Mouse (Mus musculus): ENCODE data around the gene Aox2. TPM values are rescaled to one million over a fixed set of nuclear protein-coding genes. Genes with fewer than 3 reads are reported as not detected.

Aox2 gene
- total RNA-seq, 2 experiments from 2014 or later, result 0.06 to 0.12 TPM

DNA sequence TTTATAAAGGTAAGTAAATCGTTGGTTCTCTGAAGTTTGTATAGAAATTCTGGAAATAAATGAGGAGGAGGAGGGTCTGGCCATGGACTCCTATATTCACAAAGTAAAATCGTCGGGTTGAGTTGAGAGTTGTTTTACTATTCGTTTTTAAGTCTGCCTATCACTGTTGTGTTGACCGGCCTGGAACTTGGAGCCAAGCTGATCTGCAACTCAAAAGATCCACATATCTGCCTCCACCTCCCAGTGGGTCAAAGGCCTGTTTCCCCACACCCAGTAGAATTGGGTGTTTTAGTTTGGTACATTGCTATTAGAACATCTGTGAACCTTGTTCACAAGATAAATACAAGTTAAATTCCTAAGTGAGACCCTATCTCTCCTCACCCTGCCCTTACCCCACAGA, 125.6 kb downstream of the Aox2 start:
- no peak for DNase-seq

DNA sequence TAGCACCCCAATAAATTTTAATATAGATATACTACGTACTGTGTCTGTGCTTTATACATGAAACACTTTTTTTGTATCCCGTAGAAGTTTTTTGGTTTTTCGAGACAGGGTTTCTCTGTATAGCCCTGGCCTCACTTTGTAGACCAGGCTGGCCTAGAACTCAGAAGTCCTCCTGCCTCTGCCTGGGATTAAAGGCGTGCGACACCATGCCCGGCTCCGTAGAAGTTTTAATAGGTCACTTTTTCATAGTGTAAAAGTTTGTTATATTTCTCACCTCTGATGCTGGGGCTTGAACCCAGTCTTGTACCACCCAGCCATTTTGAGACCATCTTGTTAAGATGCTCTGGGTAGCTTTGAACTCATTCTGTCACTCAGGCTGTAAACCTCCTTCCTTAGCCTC, 129.2 kb downstream of the Aox2 start:
- no peak for DNase-seq

DNA sequence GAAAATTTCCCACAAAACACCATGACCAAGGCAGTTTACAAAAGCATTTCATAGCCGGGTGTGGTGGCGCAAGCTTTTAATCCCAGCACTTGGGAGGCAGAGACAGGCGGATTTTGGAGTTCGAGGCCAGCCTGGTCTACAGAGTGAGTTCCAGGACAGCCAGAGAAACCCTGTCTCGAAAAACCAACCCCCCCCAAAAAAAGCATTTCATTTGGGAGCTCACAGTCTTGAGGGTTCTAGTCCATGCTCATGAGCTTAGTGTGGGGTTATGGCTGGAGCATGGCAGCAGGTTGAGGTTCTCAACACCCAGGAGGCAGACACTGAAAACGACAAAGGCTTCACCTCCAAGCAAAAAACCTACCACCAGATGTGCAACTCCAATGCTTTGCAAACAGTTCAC, 130.0 kb downstream of the Aox2 start:
- no peak for DNase-seq

DNA sequence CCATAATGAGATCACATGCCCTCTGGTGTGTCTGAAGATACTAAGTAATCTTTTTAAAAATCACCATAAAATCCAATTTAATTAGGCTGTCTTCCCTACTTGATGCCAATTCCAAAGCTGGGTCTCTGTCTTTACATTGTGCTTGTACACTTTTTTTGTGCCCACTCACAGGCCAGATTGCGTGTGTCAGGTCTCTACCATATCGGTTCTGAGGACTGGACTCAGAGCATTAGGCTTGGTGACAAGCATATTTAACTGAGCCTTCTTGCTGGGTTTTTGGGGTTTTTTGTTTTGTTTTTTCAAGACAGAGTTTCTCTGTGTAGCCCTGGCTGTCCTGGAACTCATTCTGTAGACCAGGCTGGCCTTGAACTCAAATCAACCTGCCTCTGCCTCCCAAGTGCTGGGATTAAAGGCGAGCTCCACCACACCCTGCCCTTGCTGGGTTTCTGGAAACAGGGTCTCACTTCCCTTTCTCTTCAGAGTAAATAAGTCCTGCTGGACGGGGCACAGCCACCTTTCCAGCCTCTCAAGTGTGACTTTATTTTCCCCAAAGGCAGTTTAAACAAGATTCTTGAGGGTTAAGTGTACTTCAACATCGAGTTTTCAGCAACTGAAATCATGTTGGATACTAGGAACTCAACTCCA, 131.5 kb downstream of the Aox2 start:
- no peak for DNase-seq

DNA sequence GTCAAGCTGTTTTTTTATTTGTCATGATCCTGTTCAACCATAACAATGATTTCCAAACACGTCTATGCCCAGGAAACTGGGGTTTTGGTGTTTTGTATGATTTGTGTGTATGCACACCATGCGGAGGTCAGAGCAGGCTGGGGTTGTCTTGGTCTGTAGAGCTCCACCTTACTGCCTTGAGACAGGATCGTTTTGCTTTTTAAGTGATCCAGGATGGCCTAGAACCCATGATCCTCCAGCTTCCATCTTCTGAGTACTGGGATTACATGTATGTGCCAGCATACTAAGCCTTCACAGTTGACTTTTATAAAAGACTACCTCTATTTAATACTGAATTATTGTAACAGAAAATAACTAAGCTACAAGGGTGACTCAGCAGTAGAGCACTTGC, 132.1 kb downstream of the Aox2 start:
- DNase-seq, result no peak

DNA sequence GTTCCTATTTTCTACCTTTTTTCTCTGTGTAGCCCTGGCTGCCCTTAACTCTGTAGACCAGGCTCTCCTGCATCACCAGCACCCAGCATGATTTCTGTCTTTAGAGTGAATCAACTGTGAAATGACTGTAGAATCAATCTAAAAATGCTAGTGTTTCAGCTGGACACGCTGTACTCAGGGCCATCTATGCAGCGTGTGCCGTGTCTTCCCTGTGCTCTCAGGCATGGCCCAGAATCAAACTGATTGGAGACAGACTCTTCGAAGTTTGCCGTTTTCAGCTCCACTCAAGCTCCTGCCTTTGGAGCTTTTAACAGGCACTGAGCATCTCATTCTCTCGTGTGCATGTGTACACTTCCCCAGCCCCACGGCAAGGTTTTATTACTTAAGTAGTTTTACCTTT, 132.7 kb downstream of the Aox2 start:
- no peak for DNase-seq

DNA sequence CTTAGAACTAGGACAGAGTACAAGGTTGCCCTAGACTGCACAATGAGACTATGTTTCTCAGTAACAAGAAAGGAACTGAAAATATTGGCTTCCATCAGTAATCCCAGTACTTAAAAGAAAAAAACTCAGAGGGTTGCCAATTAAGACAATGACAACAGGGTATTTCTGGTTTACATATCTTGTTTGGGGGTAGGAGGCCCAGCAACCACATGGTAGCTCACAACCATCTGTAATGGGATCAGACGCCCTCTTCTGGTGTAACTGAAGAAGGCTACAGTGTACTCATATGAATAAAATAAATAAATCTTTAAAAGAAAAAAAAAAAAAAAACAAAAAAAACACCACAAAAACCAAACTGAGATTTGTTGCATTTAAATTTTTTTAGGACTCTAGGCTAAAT, 137.3 kb downstream of the Aox2 start:
- DNase-seq, result no peak

DNA sequence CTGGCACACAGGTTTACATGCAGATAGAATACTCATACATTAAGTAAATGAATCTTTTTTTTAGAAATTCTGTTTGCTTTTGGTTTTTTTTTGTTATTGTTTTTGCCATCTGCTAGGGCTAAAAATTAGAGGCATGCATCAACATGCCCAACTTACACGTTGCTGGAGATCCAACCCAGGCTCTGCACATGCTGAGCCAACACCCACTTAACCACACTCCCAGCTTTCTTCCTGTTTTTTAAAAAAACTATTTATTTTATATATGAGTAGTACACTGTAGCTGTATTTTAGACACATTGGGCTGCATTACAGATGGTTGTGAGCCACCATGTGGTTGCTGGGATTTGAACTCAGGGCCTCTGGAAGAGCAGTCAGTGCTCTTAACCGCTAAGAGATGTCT, 137.9 kb downstream of the Aox2 start:
- no peak for DNase-seq

DNA sequence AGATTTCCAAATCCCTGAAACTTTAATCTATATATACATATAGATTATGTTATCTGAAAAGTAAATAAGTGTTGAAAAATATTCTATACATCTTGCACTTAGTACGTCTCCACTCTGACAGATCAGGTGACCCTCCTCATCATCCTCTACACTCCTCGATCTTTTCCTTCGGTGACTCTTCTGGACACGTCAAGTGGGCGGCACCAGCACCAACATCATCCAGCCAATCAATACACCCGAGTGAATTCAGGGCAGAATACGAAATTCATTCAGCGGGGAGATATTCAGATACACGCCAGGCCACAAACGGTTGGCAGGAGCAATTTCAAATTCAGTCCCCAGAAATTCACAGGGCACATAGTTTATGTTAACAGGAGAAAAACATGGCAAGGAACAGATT, 141.9 kb downstream of the Aox2 start:
- DNase-seq, result no peak

DNA sequence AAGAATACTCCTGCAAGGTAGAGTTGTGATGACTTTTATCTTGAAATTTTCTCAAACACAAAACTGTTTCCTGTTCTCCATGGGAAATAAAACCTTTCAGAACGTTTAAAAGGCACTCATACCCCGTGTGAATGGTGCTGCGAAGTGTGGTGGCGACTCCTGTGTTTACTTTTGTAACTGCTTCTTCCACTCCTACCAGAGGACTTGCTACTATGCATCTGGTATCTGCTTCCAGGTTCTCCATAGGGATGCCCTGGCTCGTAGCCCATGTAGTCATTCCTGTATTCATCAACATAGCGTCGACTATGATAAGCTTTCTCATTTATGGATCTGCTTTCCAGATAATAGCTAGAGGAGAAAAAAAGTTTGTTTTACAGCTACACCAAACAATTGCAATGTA, 142.8 kb downstream of the Aox2 start:
- DNase-seq, result no peak

DNA sequence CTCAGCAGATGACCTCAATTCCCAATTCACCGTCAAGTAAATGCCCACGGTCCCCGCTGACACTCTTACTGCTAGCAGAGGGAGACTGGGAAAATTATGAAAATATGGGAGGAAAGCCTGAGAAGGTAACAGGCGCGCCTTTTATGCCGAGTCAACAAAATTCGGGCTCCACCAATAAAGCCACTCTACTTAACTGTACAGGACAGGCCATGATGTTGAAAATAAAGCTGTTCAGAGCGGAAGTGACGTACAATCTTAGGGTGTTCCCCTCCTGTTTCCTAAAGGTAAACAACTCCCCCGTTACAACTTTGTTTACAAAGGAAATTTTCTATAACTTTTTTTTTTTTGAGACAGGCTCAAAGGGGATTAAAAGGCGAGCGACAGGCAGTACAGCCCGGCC, 144.8 kb downstream of the Aox2 start:
- DNase-seq, result peak; percentile 42

DNA sequence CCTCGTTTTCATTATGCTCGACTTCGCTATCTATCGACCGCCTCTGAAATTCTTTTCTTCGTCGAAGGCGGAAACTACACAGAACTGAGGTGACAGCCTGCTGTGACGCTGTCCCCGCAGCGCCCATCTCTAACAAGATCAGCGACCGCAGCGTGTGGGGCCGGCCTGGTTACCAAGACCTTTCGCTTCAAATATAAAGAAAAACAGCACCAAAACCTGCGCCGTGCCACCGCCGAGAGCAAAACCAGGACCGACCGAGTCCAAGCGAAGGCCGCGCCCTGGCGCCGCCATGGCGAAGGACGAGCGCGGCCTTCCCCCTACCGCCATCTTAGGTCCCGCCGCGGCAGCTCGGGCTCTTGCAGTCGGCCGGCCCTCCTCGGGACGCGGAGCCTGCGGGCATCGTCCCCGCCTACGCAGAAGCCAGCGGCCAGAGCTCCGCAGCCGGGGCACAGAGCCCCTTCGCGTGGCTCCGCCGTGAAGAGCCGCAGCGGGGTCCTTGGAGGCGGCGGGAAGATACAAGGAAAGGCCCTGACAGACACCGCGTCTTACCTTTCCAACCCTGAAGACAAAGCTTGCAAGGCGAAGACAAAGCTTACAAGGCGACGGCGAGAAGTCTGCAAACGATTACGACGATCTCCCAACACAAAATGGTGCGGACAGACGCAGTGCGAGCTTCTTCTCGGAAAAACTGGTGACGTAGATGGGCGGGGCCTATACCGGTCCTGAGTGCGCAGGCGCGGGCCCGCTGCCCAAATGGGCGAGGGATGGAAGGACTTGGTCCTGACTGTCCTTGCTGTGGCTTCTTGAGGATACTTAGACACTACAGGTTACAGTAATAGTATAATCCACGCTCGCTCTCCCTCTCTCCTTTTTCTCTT, 145.5 kb downstream of the Aox2 start, which contains the start of gene Clk1:
Clk1 (minus strand) TSS at position 696 of the 878 bp plus-strand sequence.
- peak; percentile 99 for DNase-seq

DNA sequence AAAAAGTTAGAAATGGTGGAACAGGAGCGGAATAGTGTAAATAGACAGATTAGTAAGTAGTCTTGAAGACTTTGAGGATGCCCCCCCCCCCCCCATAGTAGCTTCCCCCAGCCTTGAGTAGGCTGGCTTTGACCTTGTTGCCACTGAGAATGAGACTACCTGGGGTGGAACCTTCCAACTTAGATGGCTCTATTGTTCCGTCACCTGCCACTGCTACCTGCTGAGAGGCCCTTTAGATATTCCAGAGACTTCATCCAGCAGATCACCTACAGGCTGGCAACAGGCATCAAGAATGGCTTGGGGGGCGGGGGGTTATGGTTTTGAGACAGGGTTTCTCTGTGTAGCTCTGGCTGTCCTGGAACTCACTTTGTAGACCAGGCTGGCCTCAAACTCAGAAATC, 146.4 kb downstream of the Aox2 start:
- no peak for DNase-seq

Other genes starting within 250 kb of the Aox2 start
- 10 to 100 TPM; 19.2 to 26.3 TPM for gene Aox1, start 248.4 kb upstream of the Aox2 start, total RNA-seq (2021)
- gene Aox3, start 165.2 kb upstream of the Aox2 start, total RNA-seq (2021), result 1 to 10 TPM; 5.5 to 9.2 TPM
- gene Aox4, start 67.9 kb upstream of the Aox2 start, total RNA-seq (2021), result under 1 TPM; 0.06 to 0.15 TPM
- 100 to 1,000 TPM; 151 to 169 TPM for gene Bzw1, start 114.6 kb downstream of the Aox2 start, total RNA-seq (2021)
- 100 to 1,000 TPM; 110 to 152 TPM for gene Clk1, start 145.7 kb downstream of the Aox2 start, total RNA-seq (2021)
- gene Nif3l1, start 166.8 kb downstream of the Aox2 start, total RNA-seq (2021), result 10 to 100 TPM; 18.2 to 21.1 TPM
- gene Ppil3, start 167.2 kb downstream of the Aox2 start, total RNA-seq (2021), result 10 to 100 TPM; 29.7 to 30.1 TPM
- 10 to 100 TPM; 21.3 to 25.5 TPM for gene Orc2, start 226.8 kb downstream of the Aox2 start, total RNA-seq (2021)

Measured in adrenal gland, postnatal 10 days (tissue).